Mouse (Mus musculus): Measurements from ENCODE around the gene Lca5. TPM values are rescaled to one million over a fixed set of nuclear protein-coding genes. Genes with fewer than 3 reads are reported as not detected.
A peak's percentile ranks its signal among the peaks of the same experiment; 100 is the strongest.

The Lca5 gene
- total and polyA plus RNA-seq, 2 experiments from 2014 or later, result 11.5 to 34.1 TPM

GRCm38 (mm10) chr9:83427926-83428325 lies 13.0 kb downstream of the Lca5 start:
- H3K4me1 ChIP-seq (ENCODE audit: insufficient read depth), result no peaks in the 10 kb centered on the region
- H3K27me3 ChIP-seq (ENCODE audit: insufficient read depth, low read length), result no peaks in the 10 kb centered on the region
- ATAC-seq (no peak), DNase-seq (no peak)
- H3K4me3 ChIP-seq (ENCODE audit: low read depth, low read length), result no peak overlapping the region
- TF ChIP-seq CTCF (IDR thresholded peaks at IDR 0.05; ENCODE audit: low read depth), result no peak
- H3K27ac ChIP-seq (ENCODE audit: low read depth, low read length), result no peak overlapping the region
- no peak overlapping the region for H3K9ac ChIP-seq
- H3K9me3 ChIP-seq (ENCODE audit: low read length), result no peaks in the 10 kb centered on the region
- 79% methylated on average over 4 of the region's 4 CpGs for WGBS
- no peaks in the 10 kb centered on the region for H3K36me3 ChIP-seq (ENCODE audit: insufficient read depth)
- no peak overlapping the region for H3K4me2 ChIP-seq (ENCODE audit: low read depth)

GRCm38 (mm10) chr9:83418965-83419364 lies 22.0 kb downstream of the Lca5 start:
- Histone ChIP-seq H3K4me1 (ENCODE audit: insufficient read depth) (no peaks in the 10 kb centered on the region), H3K4me2 (ENCODE audit: low read depth) (no peak overlapping the region), H3K9me3 (ENCODE audit: low read length) (peaks cover 7% of the 10 kb centered on the region; the same call in 1 of the 2 replicates), H3K4me3 (ENCODE audit: low read depth, low read length) (no peak overlapping the region), H3K36me3 (ENCODE audit: insufficient read depth) (peaks cover 9% of the 10 kb centered on the region; the same call in 1 of the 2 replicates), H3K27ac (ENCODE audit: low read depth, low read length) (no peak overlapping the region), H3K27me3 (ENCODE audit: insufficient read depth, low read length) (no peaks in the 10 kb centered on the region), H3K9ac (no peak overlapping the region)
- WGBS, result 76% methylated on average over 5 of the region's 5 CpGs
- ATAC-seq (peak; percentile 51; the same call in 1 of the 2 replicates), DNase-seq (no peak)
- TF ChIP-seq CTCF (IDR thresholded peaks at IDR 0.05; ENCODE audit: low read depth), result no peak

DNA sequence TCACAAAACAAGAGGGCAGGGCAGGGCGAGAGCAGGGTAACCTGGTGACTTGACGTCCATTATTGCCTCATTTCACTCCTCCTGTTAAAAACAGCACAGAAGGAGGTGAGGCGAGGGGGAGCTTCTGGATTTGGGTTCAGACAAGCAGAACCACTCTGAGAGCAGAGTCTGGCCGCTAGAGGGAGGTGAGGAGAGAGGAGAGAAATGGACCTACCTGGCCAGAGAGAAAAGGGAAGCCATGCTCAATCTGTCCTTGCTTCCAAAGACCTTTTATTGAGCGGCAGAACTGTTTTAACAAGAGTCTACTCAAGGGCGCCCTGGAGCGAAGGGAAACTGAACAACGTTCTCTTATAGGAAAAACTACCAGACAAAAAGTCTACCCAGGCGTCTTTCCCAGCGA lies 27.9 kb downstream of the Lca5 start:
- no peaks in the 10 kb centered on the region for H3K4me1 ChIP-seq (ENCODE audit: insufficient read depth)
- no peak overlapping the region for H3K4me2 ChIP-seq (ENCODE audit: low read depth)
- no peak overlapping the region for H3K27ac ChIP-seq (ENCODE audit: low read depth, low read length)
- H3K36me3 ChIP-seq (ENCODE audit: insufficient read depth), result 0 out of 2 replicates have a peak, but pooled peaks cover 2% of the 10 kb centered on the region
- peaks cover 7% of the 10 kb centered on the region; the same call in 1 of the 2 replicates for H3K9me3 ChIP-seq (ENCODE audit: low read length)
- no peak overlapping the region for H3K9ac ChIP-seq
- peak; percentile 43 for TF ChIP-seq CTCF (IDR thresholded peaks at IDR 0.05; ENCODE audit: low read depth)
- WGBS, result 71% methylated on average over 10 of the region's 10 CpGs
- no peaks in the 10 kb centered on the region for H3K27me3 ChIP-seq (ENCODE audit: insufficient read depth, low read length)
- ATAC-seq, result no peak
- no peak for DNase-seq
- no peak overlapping the region for H3K4me3 ChIP-seq (ENCODE audit: low read depth, low read length)

GRCm38 (mm10) chr9:83405150-83405549 lies 35.8 kb downstream of the Lca5 start:
- DNase-seq, result no peak
- H3K36me3 ChIP-seq (ENCODE audit: insufficient read depth), result peaks cover 8% of the 10 kb centered on the region; the same call in 1 of the 2 replicates
- ATAC-seq, result no peak
- no peak overlapping the region for H3K4me2 ChIP-seq (ENCODE audit: low read depth)
- H3K4me1 ChIP-seq (ENCODE audit: insufficient read depth), result no peaks in the 10 kb centered on the region
- H3K27me3 ChIP-seq (ENCODE audit: insufficient read depth, low read length), result no peaks in the 10 kb centered on the region
- no peak overlapping the region for H3K27ac ChIP-seq (ENCODE audit: low read depth, low read length)
- no peaks in the 10 kb centered on the region for H3K9me3 ChIP-seq (ENCODE audit: low read length)
- WGBS, result 67% methylated on average over 7 of the region's 7 CpGs
- H3K9ac ChIP-seq, result no peak overlapping the region
- no peak overlapping the region for H3K4me3 ChIP-seq (ENCODE audit: low read depth, low read length)
- no peak for TF ChIP-seq CTCF (IDR thresholded peaks at IDR 0.05; ENCODE audit: low read depth)

DNA sequence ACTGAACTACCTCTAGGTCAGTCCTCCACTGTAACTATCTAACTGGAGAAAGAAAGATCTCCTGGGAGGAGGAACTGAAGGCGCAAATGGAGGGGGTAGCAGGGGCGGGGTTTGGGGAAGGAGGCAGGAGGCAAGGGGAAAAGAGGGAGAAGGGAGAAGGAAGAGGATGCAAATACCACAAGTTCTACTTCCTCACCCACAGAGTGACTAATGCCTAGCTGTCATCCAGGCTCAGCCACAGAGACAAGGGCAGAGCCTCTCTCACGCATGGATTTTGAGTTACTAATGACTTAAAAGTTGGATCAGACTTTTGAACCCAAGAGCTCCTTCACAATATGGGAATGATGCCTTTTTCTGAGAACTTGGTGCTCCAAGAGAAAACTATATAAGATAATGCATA lies 40.1 kb downstream of the Lca5 start:
- ATAC-seq (no peak), DNase-seq (no peak)
- no peak overlapping the region for H3K27ac ChIP-seq (ENCODE audit: low read depth, low read length)
- no peak overlapping the region for H3K4me3 ChIP-seq (ENCODE audit: low read depth, low read length)
- no peaks in the 10 kb centered on the region for H3K9me3 ChIP-seq (ENCODE audit: low read length)
- WGBS, result 64% methylated on average over 3 of the region's 3 CpGs
- H3K4me1 ChIP-seq (ENCODE audit: insufficient read depth), result no peaks in the 10 kb centered on the region
- TF ChIP-seq CTCF (IDR thresholded peaks at IDR 0.05; ENCODE audit: low read depth), result no peak
- H3K9ac ChIP-seq, result no peak overlapping the region
- no peak overlapping the region for H3K4me2 ChIP-seq (ENCODE audit: low read depth)
- peaks cover 8% of the 10 kb centered on the region; the same call in 1 of the 2 replicates for H3K36me3 ChIP-seq (ENCODE audit: insufficient read depth)
- no peaks in the 10 kb centered on the region for H3K27me3 ChIP-seq (ENCODE audit: insufficient read depth, low read length)

DNA sequence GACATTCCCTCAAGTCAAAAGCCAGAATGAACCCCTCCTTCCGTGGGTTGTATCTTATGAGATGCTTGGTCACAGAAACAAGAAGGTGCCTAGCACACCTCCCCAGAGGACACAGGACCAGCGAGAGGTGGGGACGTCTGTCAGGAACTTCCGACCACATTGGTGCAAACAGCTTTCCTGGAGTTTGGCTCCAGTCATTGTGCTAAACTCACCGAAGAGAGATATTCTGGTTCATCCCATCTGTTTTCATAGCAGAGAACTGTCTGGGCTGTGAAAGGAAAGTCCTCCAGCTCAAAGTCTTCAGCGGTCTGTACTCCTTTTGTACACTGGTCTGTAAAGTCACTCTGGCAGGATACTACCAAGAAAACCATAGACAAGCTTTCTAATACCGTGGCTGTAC lies 41.5 kb downstream of the Lca5 start:
- Histone ChIP-seq H3K4me2 (ENCODE audit: low read depth) (no peak overlapping the region), H3K9ac (no peak overlapping the region), H3K4me1 (ENCODE audit: insufficient read depth) (no peaks in the 10 kb centered on the region), H3K27ac (ENCODE audit: low read depth, low read length) (no peak overlapping the region), H3K27me3 (ENCODE audit: insufficient read depth, low read length) (no peaks in the 10 kb centered on the region), H3K36me3 (ENCODE audit: insufficient read depth) (peaks cover 13% of the 10 kb centered on the region), H3K9me3 (ENCODE audit: low read length) (no peaks in the 10 kb centered on the region), H3K4me3 (ENCODE audit: low read depth, low read length) (no peak overlapping the region)
- WGBS, result 78% methylated on average over 7 of the region's 7 CpGs
- no peak for TF ChIP-seq CTCF (IDR thresholded peaks at IDR 0.05; ENCODE audit: low read depth)
- no peak for ATAC-seq
- DNase-seq, result no peak

GRCm38 (mm10) chr9:83398260-83398659 lies 42.7 kb downstream of the Lca5 start:
- H3K4me3 ChIP-seq (ENCODE audit: low read depth, low read length), result no peak overlapping the region
- no peak for DNase-seq

More at GRCm38 (mm10) chr9:83398260-83398659, 42.7 kb downstream of the Lca5 start:
- ATAC-seq, result no peak
- no peak for TF ChIP-seq CTCF (IDR thresholded peaks at IDR 0.05; ENCODE audit: low read depth)
- Histone ChIP-seq H3K36me3 (ENCODE audit: insufficient read depth) (peaks cover 19% of the 10 kb centered on the region), H3K27ac (ENCODE audit: low read depth, low read length) (no peak overlapping the region), H3K4me2 (ENCODE audit: low read depth) (no peak overlapping the region), H3K9ac (no peak overlapping the region), H3K27me3 (ENCODE audit: insufficient read depth, low read length) (no peaks in the 10 kb centered on the region), H3K4me1 (ENCODE audit: insufficient read depth) (no peaks in the 10 kb centered on the region), H3K9me3 (ENCODE audit: low read length) (no peaks in the 10 kb centered on the region)
- 81% methylated on average over 6 of the region's 6 CpGs for WGBS

Data from forebrain, postnatal 0 days (tissue).